Mouse (Mus musculus) myocyte (in vitro differentiated cells): ENCODE measurements around the gene Ppp1r14b. TPM values are rescaled to one million over a fixed set of nuclear protein-coding genes. Genes with fewer than 3 reads are reported as not detected.

Experiments used
- H3K27me3 ChIP-seq: one replicate; pipeline ENCODE4 v1.6.1; 2011; ENCODE audit not compliant: control insufficient read depth, insufficient read depth, insufficient read length
- H3K36me3 ChIP-seq: one replicate; pipeline ENCODE4 v1.6.1; 2011; ENCODE audit not compliant: control insufficient read depth, insufficient read depth
- H3K4me2 ChIP-seq: one replicate; pipeline ENCODE4 v1.6.1; 2011; ENCODE audit warnings: low read depth, control low read depth
- H3K4me3 ChIP-seq: one replicate; pipeline ENCODE4 v1.5.1; 2011; ENCODE audit warnings: mild to moderate bottlenecking, control low read depth, moderate library complexity
- H3K79me2 ChIP-seq: one replicate; pipeline ENCODE4 v1.6.1; 2011; ENCODE audit not compliant: control insufficient read depth, insufficient read depth
- H3ac ChIP-seq: one replicate; pipeline ENCODE4 v1.6.1; 2011; ENCODE audit not compliant: control insufficient read depth, insufficient read length
- CEBPB ChIP-seq: IDR thresholded peaks from 2 replicates; pipeline ENCODE4 v1.6.1; 2011; ENCODE audit warnings: mild to moderate bottlenecking, moderate library complexity; ENCODE audit not compliant: poor library complexity, insufficient read depth, severe bottlenecking
- E2F4 ChIP-seq: IDR thresholded peaks from one replicate; pipeline ENCODE4 v1.6.1; 2011; ENCODE audit warnings: mild to moderate bottlenecking, control low read depth, moderate library complexity; ENCODE audit not compliant: insufficient read depth
- MAX ChIP-seq: IDR thresholded peaks from one replicate; pipeline ENCODE4 v1.6.1; 2011; ENCODE audit warnings: low read depth, mild to moderate bottlenecking, control low read depth
- MYOD1 ChIP-seq, 3 experiments: IDR thresholded peaks; one replicate each; pipeline ENCODE4 v1.6.1; 2011; ENCODE audit warnings: control low read depth in 2 of 3, low read depth in 2 of 3, mild to moderate bottlenecking in 2 of 3, moderate library complexity in 1 of 3; ENCODE audit not compliant: insufficient read length in 2 of 3, control insufficient read depth in 1 of 3
- MYOG ChIP-seq, 3 experiments: IDR thresholded peaks; one replicate each; pipeline ENCODE4 v1.6.1; 2011; ENCODE audit warnings: control low read depth in 2 of 3, low read depth in 2 of 3, mild to moderate bottlenecking in 2 of 3; ENCODE audit not compliant: insufficient read length in 2 of 3, control insufficient read depth in 1 of 3, insufficient read depth in 1 of 3
- POLR2A ChIP-seq: IDR thresholded peaks from one replicate; pipeline ENCODE4 v1.6.1; 2011; ENCODE audit warnings: low read depth, mild to moderate bottlenecking, control low read depth, moderate library complexity; ENCODE audit not compliant: insufficient read length
- POLR2AphosphoS2 ChIP-seq: IDR thresholded peaks from one replicate; pipeline ENCODE4 v1.6.1; 2011; ENCODE audit warnings: low read depth, control low read depth; ENCODE audit not compliant: insufficient read length
- REST ChIP-seq: IDR thresholded peaks from one replicate; pipeline ENCODE4 v1.6.1; 2011; ENCODE audit warnings: mild to moderate bottlenecking, control low read depth, moderate library complexity; ENCODE audit not compliant: insufficient read depth, insufficient read length
- SRF ChIP-seq: IDR thresholded peaks from one replicate; pipeline ENCODE4 v1.6.1; 2011; ENCODE audit warnings: low read depth; ENCODE audit not compliant: control insufficient read depth, insufficient read length
- TCF12 ChIP-seq: IDR thresholded peaks from one replicate; pipeline ENCODE4 v1.6.1; 2011; ENCODE audit warnings: mild to moderate bottlenecking, control low read depth; ENCODE audit not compliant: poor library complexity, insufficient read depth, severe bottlenecking
- TCF3 ChIP-seq: IDR thresholded peaks from one replicate; pipeline ENCODE4 v1.6.1; 2011; ENCODE audit warnings: low read depth, control low read depth; ENCODE audit not compliant: insufficient read length
- USF1 ChIP-seq: IDR thresholded peaks from one replicate; pipeline ENCODE4 v1.6.1; 2011; ENCODE audit warnings: low read depth, mild to moderate bottlenecking, control low read depth, moderate library complexity
- polyA plus RNA-seq: library from polyadenylated mRNA; unstranded; fragments of >200 nt; fragmentation: generic; extraction: Trizol; gene quantifications from one replicate; pipeline ENCODE4 v1.2.1, GENCODE M21; 2012; ENCODE audit warnings: missing spikeins

The Ppp1r14b gene
- polyA plus RNA-seq, 1 experiment: 1,032 TPM

- Histone ChIP-seq H3ac (no peak overlapping the region), H3K36me3 (peaks cover 37% of the 10 kb centered on the region), H3K79me2 (no peaks in the 10 kb centered on the region), H3K4me3 (no peak overlapping the region), H3K4me2 (no peak overlapping the region), H3K27me3 (no peaks in the 10 kb centered on the region)
- TF ChIP-seq TCF12 (no peak), POLR2A (no peak), SRF (no peak), TCF3 (no peak), E2F4 (no peak), REST (no peak), MYOD1 (IDR thresholded peaks at IDR 0.05; ENCODE audit: control insufficient read depth in 1 of 3, insufficient read length in 2 of 3, low read depth in 2 of 3) (no peak), USF1 (no peak), MAX (no peak), MYOG (IDR thresholded peaks at IDR 0.05; ENCODE audit: control insufficient read depth in 1 of 3, insufficient read depth in 1 of 3, insufficient read length in 2 of 3, low read depth in 2 of 3) (no peak), CEBPB (no peak), POLR2AphosphoS2 (no peak)
Measured at GRCm38 (mm10) chr19:7018546-7018945, 43.8 kb downstream of the Ppp1r14b start.

DNA sequence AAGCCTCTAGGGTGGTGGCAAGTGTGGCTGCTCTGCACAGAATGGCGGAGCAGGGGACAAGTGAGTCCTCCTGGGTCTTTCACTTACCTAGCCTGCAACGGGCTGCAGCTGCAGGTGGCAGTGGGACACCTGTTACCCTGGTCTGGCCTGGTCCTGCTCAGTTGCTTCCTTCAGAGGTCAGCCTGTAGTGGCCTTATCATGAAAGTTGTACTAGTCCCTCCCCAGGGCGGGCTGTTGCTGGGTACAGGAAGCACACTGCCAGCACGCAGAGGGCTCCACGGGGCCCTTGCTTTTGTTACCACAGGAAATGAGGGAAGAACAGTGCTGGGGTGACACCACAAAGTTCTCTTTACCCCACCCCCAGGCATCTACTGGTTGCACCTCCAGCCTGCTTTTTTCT is 44.4 kb downstream of the Ppp1r14b start, which contains the start of gene Fermt3:
Gene Fermt3 (minus strand): TSS at position 279 of the 400 bp plus-strand sequence.
- no peak within 1 kb of the TSS for H3ac ChIP-seq

DNA sequence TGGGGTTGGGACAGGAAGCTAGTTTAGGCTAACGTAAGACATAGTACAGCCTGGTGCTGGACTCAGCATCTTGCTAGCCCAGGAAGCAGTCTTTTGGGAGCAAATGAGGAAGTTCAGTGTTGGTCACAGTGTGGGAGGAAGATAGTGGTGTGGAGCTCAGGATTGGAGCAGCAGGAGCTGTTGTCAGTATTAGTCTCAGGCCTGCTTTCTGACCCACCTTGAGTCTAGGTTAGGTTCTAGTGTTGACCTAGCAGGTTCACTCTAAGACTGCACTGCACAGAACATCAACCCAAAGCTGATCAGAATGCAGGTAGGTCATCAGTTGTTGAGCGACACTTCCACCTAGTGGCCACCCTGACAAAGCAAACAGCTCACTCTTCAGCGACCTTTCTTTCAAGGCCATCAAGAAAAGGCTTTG is 45.5 kb downstream of the Ppp1r14b start:
- peaks cover 48% of the 10 kb centered on the region for H3K36me3 ChIP-seq
- no peaks in the 10 kb centered on the region for H3K79me2 ChIP-seq
- no peak overlapping the region for H3ac ChIP-seq
- no peak overlapping the region for H3K4me2 ChIP-seq
- H3K27me3 ChIP-seq: no peaks in the 10 kb centered on the region
- no peak for TF ChIP-seq TCF12
- TF ChIP-seq TCF3: no peak
- TF ChIP-seq MAX: no peak
- no peak for TF ChIP-seq CEBPB
- no peak for TF ChIP-seq SRF
- no peak for TF ChIP-seq MYOG (IDR thresholded peaks at IDR 0.05; ENCODE audit: control insufficient read depth in 1 of 3, insufficient read depth in 1 of 3, insufficient read length in 2 of 3, low read depth in 2 of 3)
- TF ChIP-seq USF1: no peak
- TF ChIP-seq REST: no peak
- TF ChIP-seq E2F4: no peak
- no peak for TF ChIP-seq POLR2AphosphoS2
- TF ChIP-seq MYOD1 (IDR thresholded peaks at IDR 0.05; ENCODE audit: control insufficient read depth in 1 of 3, insufficient read length in 2 of 3, low read depth in 2 of 3): no peak
- TF ChIP-seq POLR2A: no peak
- no peak overlapping the region for H3K4me3 ChIP-seq

More for the DNA sequence above, 44.4 kb downstream of the Ppp1r14b start, which contains the start of gene Fermt3:
- Histone ChIP-seq H3K27me3 (no peaks in the 10 kb centered on the region), H3K79me2 (no peaks in the 10 kb centered on the region), H3K4me3 (no peak within 1 kb of the TSS), H3K4me2 (no peak within 1 kb of the TSS), H3K36me3 (peaks cover 41% of the 10 kb centered on the region)
- TF ChIP-seq TCF12 (no peak), MAX (no peak), POLR2AphosphoS2 (peak; percentile 60), MYOD1 (IDR thresholded peaks at IDR 0.05; ENCODE audit: control insufficient read depth in 1 of 3, insufficient read length in 2 of 3, low read depth in 2 of 3) (no peak), E2F4 (no peak), MYOG (IDR thresholded peaks at IDR 0.05; ENCODE audit: control insufficient read depth in 1 of 3, insufficient read depth in 1 of 3, insufficient read length in 2 of 3, low read depth in 2 of 3) (no peak), CEBPB (no peak)

Other genes with a start within 250 kb of the Ppp1r14b start
- 47.6 TPM for gene Rps6ka4, start 134.3 kb upstream of the Ppp1r14b start, polyA plus RNA-seq
- gene Ccdc88b, start 116.8 kb upstream of the Ppp1r14b start, polyA plus RNA-seq: 0.23 TPM
- gene Trmt112, start 65.3 kb upstream of the Ppp1r14b start, polyA plus RNA-seq: 281 TPM
- 276 TPM for gene Prdx5, start 64.9 kb upstream of the Ppp1r14b start, polyA plus RNA-seq
- gene Esrra, start 53.2 kb upstream of the Ppp1r14b start, polyA plus RNA-seq: 52.7 TPM
- gene Catsperz, start 49.6 kb upstream of the Ppp1r14b start, polyA plus RNA-seq: 0.28 TPM
- gene Kcnk4, start 40.5 kb upstream of the Ppp1r14b start, polyA plus RNA-seq: 0.12 TPM
- 76.1 TPM for gene Bad, start 33.1 kb upstream of the Ppp1r14b start, polyA plus RNA-seq
- 39.9 TPM for gene Gpr137, start 32.5 kb upstream of the Ppp1r14b start, polyA plus RNA-seq
- 34.3 TPM for gene Plcb3, start 1.5 kb downstream of the Ppp1r14b start, polyA plus RNA-seq
- 96.8 TPM for gene Fkbp2, start 5.5 kb downstream of the Ppp1r14b start, polyA plus RNA-seq
- gene Vegfb, start 12.7 kb downstream of the Ppp1r14b start, polyA plus RNA-seq: 49.2 TPM
- 28.5 TPM for gene Dnajc4, start 17.6 kb downstream of the Ppp1r14b start, polyA plus RNA-seq
- gene Nudt22, start 21.1 kb downstream of the Ppp1r14b start, polyA plus RNA-seq: 27.0 TPM
- gene Trpt1, start 21.2 kb downstream of the Ppp1r14b start, polyA plus RNA-seq: 9.2 TPM
- gene Fermt3, start 44.5 kb downstream of the Ppp1r14b start, polyA plus RNA-seq: 0.34 TPM
- gene Stip1, start 65.0 kb downstream of the Ppp1r14b start, polyA plus RNA-seq: 223 TPM
- gene Macrod1, start 81.8 kb downstream of the Ppp1r14b start, polyA plus RNA-seq: 82.4 TPM
- 1.2 TPM for gene Flrt1, start 130.8 kb downstream of the Ppp1r14b start, polyA plus RNA-seq
- gene Otub1, start 231.3 kb downstream of the Ppp1r14b start, polyA plus RNA-seq: 112 TPM
- 1,011 TPM for gene Cox8a, start 242.6 kb downstream of the Ppp1r14b start, polyA plus RNA-seq